Mouse (Mus musculus): ENCODE data around the gene Prcd.
"Not testable (repeated sequence)": the region's sequence is repeated elsewhere in the genome, so short reads cannot be mapped to it uniquely, and the experiment has no call there.

Gene Prcd

DNA sequence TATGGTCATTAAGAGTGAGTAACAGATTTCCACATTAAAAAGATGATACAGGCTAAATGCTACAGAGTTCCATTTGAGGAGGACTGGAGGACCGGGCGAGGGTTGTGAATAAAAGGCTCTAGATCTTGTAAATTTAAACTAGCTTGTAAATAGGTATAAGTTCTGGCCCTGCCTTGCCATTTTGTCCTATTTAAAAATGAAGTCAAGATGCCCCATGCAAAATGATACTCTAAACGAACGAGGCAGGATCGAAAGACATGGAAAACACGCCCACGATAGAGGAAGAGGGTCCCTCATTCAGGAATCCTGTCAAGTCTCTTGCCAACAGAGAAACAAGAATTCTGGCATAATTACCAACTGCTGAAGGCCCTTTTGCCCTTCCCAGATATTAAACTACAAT lies 17.1 kb downstream of the Prcd start:
- DNase-seq, result no peak

DNA sequence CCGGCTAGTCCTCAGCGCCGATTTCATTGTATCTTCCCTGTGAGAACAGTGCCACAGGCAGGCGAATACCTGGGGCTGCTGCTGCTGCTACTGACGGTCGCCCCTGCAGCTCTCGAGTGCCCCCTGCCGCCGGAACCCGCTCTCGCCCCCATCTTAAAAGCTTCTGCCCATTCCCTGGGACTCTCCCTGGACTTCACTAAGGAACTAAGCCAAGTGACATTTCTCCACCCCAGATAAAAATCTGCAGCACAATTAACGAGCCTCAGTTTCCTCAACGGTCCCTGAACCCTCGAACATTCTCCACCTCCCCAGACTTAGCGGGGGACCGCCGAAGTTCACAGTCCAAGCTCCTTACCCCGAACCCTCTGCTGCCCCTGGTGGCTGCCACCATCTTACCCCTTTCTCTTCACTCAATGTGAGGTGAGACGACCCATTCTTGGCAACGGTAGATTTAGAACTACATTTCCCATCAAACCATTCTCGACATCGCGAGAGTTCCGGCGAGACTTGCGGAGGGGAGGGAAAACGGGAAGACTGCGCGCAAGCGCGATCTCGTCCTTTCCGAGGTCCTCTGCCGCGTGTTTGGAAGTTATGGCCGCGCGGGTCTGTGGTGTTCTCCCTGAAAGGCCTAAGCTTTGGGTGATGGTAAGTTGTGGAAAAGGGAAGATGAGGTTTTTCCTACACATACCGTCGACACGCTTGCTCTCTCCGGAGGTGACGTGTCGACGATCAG lies 17.9 kb downstream of the Prcd start:
- peak; percentile 96 for DNase-seq

DNA sequence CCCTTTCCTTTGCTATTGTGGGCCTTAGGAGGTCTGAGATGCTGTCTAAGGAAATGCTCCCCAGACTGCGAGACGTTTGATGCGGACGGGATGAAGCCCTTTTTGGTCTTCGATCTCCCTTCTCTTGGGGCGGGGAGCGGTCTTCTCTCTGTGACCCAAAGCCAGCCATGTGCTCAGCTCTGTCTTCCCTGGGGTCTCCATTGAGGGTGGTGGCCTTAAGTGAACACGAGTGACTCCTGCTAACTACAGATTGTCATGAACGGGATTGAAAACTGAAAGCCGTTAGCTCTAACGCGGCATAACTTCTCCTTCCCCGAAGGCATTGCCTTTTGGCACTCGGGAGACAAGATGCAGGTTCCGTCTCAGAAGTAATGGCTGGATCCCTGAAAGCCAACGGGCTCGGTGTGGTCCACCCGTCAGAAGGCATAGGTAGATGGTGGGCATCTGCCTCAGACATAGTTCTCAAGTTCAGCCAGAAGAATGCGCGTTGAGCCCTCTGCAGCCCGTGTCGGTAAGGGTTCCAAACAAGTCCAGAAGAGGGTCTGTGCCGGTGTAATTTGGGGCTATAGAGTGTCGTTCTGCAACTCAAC lies 18.6 kb downstream of the Prcd start:
- DNase-seq, result peak; percentile 44

DNA sequence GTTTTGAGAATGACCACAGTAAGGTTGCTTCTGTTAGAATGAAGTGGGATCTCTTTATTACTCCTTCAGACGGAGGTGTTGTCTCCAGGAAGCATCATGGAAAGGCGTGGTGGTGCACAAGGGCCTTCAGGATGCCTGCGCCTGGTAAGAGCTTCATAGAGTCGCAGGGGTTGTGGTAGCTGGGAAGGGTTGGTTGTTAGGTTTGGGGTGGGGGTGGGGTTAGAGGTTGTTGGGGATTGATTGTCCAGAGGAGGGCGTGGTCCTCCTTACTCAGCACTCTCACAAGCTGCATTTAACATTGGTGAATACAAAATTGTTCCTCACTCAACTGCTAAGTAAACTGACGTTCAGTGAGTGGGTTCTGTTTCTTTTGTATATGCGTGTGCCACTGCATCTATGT lies 19.3 kb downstream of the Prcd start:
- DNase-seq, result no peak

DNA sequence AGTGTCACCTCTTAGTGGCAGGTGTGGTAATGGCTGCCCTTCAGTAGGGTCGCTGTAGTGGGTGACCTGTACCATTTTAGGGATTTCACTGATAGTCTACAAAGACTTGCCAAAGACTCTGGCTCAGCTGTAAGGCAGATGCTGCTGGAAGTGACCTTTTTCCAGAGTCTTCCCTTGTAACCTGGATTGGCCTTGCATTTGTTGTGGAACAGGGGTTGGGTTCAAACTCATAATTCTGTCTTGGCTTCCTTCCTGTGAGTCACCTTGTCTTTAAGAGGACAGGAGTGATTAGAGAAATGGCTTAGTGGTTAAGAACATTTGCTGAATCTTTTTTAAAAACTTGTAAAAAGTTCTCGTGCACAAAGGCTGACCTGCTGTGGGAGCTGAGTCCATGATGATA lies 20.1 kb downstream of the Prcd start:
- DNase-seq, result no peak

DNA sequence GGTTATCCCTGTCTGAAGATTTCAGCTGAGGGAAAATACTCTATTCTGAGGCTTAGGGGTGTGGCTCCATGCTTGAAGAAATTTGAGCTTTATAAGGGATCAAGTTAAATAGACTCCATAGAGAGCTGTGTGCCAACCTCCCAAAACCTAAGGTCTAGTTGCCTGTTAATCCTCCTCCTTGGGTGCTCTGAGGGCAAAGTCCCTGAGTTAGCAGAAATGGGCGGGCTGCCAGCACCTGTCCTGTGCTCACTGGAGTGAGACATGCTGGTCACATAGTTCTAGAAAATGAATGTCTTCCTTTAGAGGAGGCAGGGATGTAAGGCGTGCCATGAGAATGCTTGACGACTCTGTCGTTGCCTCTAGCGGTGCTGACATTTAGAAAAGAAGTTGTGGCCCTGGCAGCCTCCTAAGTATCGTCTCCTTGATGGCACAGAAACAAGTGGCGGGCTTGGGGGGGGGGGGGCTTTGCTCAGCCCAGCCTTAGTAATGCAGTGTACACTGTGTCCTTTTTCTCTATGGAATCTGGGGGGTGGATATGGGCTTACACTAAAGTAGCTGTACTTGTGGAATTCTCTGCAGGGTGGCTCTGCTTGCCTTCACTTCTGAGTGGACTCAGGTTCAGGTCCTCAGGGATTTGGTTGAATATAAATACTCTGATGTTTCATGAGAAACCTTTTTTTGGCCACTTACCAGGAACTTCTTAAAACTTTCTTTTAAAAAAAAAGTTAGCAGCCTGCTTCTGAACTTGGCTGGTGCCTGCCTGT lies 21.5 kb downstream of the Prcd start:
- no peak for DNase-seq

DNA sequence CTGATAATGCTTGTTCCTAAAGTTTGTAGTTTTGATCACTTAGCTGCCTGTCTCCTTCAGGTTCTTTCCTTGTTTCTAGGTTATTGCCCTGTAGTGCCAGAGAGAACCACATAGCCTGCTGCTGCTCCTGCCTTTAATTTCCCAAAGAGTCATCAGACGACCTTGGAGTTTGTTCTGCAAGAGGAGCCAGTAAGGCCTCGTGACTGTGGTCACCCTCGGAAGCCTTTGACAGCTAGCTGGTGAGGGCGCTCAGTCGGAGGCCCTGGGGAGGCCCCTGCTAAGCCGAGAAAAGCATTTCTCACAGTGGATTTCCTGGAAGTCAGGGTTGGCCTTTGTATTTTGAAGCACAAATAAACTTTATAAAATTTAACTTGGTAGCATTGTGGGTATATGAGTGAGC lies 22.1 kb downstream of the Prcd start:
- DNase-seq, result not testable (repeated sequence)

DNA sequence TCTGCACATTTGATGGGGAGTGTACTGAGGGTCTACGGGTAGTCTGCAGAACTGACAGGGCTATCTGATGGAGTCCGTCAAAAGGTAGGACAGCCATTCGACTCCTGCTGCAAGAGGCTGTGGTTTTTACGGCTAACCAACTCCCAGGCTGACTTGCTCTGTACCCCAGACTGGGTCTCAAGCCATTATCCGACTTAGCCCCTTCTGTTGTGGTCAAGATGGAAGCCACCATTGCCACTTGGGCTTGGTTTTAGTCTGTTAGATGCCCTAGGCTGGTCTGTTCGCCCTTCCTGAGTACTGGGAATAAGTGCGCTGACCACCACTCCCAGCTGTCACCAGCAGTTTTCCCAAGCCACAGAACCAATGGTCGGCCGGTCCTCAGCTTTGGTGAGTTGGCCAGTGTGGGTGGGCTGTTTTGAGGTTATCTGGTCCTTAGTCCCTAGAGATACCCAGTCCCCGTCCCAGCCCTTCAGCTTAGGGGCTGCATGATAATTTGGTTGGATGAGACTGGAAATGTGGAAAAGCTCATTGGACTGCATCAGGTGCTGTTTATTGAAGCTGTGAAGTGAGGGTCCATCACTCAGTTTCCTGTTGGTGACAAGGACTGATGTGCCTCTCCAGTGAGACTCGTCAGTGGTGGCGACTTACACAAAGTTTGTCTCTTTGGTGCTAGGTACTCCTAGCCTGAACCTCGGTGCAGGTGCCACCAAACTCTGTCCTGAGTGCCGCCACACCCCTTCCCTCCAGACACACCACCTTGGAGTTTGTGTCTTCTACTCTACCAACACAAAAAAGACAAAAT lies 23.0 kb downstream of the Prcd start:
- DNase-seq, result no peak

DNA sequence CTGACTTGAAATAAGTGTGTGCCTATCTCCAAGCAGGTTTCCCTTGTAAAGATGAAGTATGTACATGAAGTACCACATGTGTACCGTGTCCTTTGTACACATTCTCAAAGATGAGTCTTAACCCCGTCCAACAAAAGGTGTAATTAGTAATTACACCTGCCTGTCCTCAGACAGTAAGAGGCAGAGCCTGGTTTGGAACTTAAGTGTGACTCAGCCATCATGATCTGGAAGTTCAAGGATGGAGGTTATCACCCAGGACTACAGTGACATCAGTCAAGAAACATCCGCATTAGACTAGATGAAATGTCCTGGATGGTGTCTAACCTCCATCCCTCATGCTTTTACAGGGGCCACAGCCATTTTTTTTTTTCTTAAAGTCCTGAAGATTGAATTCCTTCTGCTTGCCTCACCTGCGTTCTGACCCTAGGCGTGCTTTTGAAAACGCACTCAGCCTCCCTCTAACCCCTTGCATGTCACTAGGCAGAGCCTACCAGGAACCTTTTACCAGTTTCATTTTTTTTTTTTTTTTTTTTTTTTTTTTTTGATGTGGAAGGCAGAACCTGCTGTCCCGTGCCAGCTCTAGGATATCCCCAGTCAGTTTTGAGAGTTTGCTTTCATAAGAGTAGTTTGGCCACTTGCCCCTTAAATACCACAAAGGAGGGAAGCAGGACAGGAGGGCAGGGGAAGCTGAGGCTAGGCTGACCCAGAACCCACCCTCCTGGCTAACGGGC lies 24.5 kb downstream of the Prcd start:
- DNase-seq, result no peak

DNA sequence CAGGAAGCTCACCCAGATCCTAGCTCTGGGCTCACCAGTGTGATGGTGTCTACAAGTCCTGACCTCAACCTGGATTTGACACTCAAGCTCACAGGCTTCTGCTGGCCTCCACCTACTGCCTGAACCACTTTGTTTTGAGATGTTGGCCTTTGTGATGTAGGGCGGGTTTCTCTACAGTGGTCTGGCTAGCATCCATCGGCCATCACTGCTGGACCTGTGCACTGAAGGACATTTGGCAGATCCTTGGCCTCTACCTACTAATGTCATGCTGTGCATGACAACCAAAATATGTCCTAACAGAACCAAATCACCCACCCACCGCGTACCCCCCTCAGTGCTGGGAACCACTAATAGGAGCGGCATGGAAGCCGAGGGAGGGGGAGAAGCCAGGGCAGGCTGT lies 25.8 kb downstream of the Prcd start:
- DNase-seq, result no peak

DNA sequence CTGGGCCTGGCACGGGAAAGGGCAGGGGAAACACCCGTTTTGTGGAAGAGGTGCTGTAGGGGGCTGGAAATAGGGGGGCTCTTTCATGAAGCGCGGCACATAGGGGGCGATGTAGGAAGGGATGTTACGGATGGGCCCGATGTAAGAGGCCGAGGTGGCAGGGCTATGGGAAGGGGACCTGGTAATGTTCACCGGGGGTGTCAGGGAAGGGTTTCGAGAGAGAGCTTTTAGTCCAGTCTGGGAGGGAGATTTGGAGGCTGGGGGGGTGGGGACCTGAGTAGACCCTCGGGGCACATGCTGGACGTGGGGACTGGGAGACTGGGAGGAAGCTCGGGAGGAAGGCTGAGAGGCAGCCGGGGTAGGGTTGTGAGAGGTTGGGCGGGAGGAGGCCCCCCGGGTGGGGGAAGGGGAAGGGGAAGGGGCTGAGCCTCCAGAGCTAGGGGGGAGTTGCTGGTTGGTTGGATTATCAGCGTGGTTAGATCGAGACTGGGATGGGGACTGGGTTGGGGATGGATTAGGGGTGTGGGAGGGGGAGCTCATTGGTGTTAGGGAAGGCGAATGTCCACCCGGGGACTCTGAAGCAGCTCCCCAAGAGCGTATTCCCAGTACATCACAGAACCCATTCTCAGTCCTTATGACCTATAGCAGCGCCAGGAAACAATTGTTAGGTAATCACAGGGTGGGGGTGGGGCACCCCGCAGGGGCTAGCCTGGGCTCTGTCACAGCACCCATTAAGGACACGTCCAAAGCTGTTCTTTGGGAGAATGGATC lies 27.2 kb downstream of the Prcd start:
- no peak for DNase-seq

DNA sequence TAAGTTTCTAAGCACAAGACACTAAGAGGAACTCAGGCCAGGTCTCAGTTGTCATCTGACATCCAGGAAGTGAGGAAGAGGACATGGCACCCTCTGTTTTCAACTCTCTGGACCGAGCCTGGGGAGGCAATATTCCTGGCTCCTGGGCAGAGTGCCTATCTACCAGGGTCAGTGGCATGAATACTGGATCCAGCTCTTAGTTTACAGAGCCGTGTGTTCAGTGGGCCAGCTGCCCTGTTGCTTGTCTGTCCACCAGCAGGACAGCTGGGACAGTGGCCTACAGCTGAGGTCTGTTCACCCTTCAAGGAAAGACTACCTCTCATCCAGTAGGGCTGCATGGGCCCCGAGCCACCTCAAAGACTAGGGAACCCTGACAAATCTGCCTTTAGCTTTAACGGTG lies 27.8 kb downstream of the Prcd start:
- DNase-seq, result no peak

DNA sequence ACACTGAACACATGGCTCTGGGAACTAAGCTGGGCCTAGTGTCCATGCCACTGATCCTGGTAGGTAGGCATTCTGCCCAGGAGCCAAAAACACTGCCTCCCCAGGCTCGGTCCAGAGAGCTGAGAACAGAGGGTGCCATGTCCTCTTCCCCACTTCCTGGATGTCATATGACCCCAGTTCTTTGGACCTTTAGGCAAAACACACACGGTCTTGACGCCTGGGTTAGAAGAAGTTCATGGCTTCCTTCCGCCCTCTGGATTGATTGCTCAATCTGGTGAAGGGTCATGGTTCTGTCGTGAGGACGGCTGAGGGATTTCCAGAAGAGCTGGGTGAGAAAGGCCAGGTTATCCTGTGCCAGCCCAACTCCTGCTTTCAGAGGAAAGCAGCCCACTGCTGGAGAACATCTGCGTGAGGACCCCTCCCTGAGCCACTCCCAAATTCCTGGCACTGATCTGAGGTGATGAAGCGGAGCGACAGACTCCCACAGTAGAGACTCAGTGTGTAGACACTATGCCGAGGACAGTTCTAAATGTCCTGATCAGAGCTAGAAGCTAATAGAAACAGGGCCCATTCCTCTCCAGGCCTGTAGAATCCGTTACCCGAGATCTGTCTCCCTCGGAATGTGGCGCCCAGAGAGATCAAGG lies 29.3 kb downstream of the Prcd start:
- DNase-seq, result no peak

DNA sequence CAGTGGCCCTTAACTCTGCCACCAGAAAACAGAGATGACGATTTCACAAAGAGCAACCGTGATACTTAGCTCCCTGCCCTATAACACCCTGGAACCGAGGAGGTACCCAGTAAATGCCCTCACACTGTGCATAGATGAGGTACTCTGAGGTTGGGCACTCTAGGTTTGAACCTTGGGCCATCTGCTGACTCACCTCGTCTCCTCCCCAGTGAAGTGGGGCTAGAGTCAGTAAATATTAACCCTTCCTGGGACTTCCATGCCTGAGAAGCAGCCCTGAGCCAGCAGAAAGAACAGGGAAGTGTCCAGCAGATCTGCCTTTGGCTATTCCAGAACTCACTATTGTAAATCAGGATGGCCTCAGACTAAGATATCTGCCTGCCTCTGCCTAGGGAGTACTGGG lies 30.4 kb downstream of the Prcd start:
- no peak for DNase-seq

DNA sequence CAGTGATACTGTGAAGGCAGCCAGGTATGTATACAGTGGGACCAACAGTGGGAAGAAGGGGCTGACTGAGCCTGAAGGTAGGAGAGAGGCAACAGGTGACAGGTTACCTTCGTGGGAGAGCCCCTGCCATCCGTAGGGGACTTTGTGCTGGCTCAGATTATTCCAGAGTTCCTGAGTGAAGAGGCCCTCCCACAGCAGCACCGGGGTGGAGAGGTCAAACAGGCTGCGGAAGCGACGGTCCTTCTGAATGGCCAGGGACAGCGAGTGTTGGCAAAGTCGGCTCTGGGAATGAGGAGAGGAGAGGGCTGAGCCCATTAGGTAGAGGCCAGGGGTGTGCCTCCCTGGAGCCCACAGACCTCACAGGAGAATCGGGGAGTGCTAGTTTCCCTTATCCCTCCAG lies 32.4 kb downstream of the Prcd start:
- no peak for DNase-seq

DNA sequence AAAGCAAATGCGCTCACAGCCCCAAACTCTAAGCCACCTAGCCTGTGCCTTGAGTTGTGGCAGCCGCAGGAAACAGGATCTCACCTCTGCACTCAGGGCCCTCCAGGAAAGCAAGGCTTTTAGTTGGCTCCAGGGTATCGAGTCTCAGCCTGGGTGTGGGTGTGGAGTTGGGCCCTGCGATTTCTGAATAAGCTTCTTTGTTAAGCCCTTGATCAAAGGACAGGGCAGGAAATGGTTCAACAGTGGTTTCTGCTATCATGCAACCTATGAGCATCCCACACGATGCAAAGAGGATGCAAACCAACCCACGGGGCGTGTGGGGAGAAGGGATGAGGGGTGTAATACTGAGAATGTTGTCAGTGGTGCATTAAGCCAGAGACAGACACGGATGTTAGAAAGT lies 34.6 kb downstream of the Prcd start:
- DNase-seq, result no peak

DNA sequence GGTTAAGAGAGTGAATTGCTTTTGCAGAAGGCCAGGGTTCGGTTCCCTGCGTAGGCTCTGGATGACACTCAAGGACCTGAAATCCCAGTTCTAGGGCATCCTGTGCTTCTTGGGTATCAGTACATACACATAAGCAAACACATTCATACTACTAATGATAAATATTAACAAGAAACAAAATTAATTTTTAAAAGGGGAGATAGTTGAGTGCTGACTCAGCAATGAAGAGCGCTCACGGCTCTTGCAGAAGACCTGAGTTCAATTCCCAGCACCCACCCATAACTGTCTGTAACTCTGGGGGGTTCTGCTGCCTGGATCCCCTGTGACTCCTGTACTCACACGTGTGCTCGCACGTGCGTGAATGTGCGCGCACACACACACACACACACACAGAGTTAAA lies 36.3 kb downstream of the Prcd start:
- no peak for DNase-seq

DNA sequence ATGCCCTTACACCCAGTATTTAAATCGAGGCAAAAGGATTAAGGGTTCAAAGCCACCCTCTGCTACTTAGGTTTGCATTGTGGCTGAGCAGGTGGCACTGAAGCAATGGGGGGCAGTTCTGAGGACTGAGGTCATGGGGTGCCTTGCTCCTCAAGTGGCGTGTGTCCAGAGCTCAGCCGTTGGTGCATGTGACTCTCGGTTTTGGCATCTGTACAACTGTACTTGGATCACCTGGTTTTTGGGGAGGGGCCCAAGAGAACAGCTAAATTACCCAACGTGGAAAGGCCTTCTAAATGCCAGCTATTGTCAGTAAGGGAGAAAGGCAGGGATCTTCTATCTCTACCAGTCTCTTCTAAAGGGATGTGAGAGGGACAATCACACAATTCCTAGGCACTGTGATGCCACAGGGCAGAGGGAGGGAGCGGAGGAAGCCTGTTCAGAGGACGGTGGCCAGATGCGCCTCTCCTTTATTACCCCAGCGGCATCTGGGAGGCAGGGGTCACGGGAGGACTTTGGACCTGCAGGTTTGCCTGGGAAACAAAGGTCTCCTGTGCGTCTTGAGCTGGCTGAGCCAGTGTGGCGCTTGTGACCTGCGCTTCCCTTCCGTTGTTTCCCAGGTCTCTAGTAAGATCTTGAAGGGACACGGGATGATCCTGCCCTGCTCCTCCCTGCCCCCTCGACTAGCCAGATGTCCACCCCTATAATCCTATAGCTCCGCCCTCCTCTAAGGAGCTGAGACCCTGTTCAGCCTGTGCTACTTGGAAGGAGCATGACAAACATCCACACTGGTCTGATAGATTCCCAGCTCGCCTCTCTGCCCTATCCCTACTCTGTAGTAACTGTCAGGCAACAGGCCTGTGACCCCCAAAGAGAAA lies 37.6 kb downstream of the Prcd start:
- DNase-seq, result no peak

DNA sequence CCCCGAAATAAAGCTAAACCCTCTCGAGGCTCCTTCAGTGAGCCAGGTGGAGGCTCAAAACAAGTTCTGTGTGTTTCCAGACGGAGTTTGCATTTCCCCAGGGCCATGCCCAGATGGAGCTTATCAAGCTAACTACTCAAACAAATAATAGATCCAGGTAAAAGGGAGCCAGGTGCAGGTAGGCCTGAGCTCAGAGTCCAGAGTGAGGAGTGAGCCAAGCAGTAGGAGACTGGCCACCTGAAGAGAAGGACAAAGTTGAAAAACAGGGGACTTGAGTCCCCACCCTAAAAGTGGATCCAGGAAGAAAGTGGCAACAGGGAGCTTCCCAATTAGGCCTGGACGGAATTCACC lies 40.5 kb downstream of the Prcd start:
- no peak for DNase-seq
